Mouse (Mus musculus) urinary bladder, postnatal 14 days (tissue): ENCODE data around the gene Pax8.

Experiments
- DNase-seq: peaks from one replicate; pipeline ENCODE4 v3.0.0; 2021; ENCODE audit warnings: low spot score

Pax8 gene

GRCm38 (mm10) chr2:24413677-24414076, 61.7 kb downstream of the Pax8 start:
- no peak for DNase-seq

- DNase-seq: no peak
Measured at GRCm38 (mm10) chr2:24413172-24413571, 62.2 kb downstream of the Pax8 start.

GRCm38 (mm10) chr2:24409166-24409565, 66.2 kb downstream of the Pax8 start:
- peak; percentile 75 for DNase-seq

- no peak for DNase-seq
Measured at GRCm38 (mm10) chr2:24407701-24408485, 67.5 kb downstream of the Pax8 start.

- peak; percentile 82 for DNase-seq
Measured at GRCm38 (mm10) chr2:24405345-24406012, 69.9 kb downstream of the Pax8 start.

- DNase-seq: no peak
Measured at GRCm38 (mm10) chr2:24400711-24401110, 74.7 kb downstream of the Pax8 start.

- no peak for DNase-seq
Measured at GRCm38 (mm10) chr2:24397115-24397514, 78.3 kb downstream of the Pax8 start.

GRCm38 (mm10) chr2:24393251-24393650, 82.1 kb downstream of the Pax8 start:
- DNase-seq: no peak

- DNase-seq: no peak
Measured at GRCm38 (mm10) chr2:24387361-24388283, 87.8 kb downstream of the Pax8 start.

GRCm38 (mm10) chr2:24386964-24387320, 88.5 kb downstream of the Pax8 start:
- no peak for DNase-seq

- no peak for DNase-seq
Measured at GRCm38 (mm10) chr2:24386158-24386963, 89.0 kb downstream of the Pax8 start.

- DNase-seq: peak; percentile 41
Measured at GRCm38 (mm10) chr2:24385111-24385961, 90.1 kb downstream of the Pax8 start.

GRCm38 (mm10) chr2:24384393-24384792, 91.0 kb downstream of the Pax8 start:
- DNase-seq: no peak

GRCm38 (mm10) chr2:24383636-24384035, 91.8 kb downstream of the Pax8 start:
- no peak for DNase-seq

- DNase-seq: no peak
Measured at GRCm38 (mm10) chr2:24382456-24383230, 92.8 kb downstream of the Pax8 start.

GRCm38 (mm10) chr2:24378747-24379450, 96.5 kb downstream of the Pax8 start:
- peak; percentile 57 for DNase-seq
